Mouse (Mus musculus) erythroblast, embryonic 14.5 days (primary cell): ENCODE data around the gene Hic1.

Experiments used
- GATA1 ChIP-seq: IDR thresholded peaks from 2 replicates; pipeline ENCODE4 v1.6.1; 2012; ENCODE audit warnings: low read length, inconsistent platforms, mixed read lengths
- TAL1 ChIP-seq: IDR thresholded peaks from 3 replicates; pipeline ENCODE4 v1.6.1; 2012; ENCODE audit warnings: low read length, inconsistent platforms, mixed read lengths

GRCm38 (mm10) chr11:75168590-75169361 lies 543 bp downstream of the Hic1 start:
- no peak for TF ChIP-seq GATA1
- TF ChIP-seq TAL1, result no peak
